Mouse (Mus musculus): ENCODE data around the gene Tmem40.

The Tmem40 gene

GRCm38 (mm10) chr6:115761995-115762756 is at the start of gene Tmem40:
Gene Tmem40 (minus strand): TSS chr6:115762410.
- no peak for DNase-seq

- DNase-seq, result no peak
Observed at GRCm38 (mm10) chr6:115811606-115812005, 49.4 kb upstream of the Tmem40 start.

- peak; percentile 92 for DNase-seq
Observed at GRCm38 (mm10) chr6:115808488-115809231, 46.5 kb upstream of the Tmem40 start, which contains the start of gene Rpl32. Gene Rpl32 (minus strand): TSS chr6:115808747.

GRCm38 (mm10) chr6:115808196-115808487 is 45.9 kb upstream of the Tmem40 start:
- no peak for DNase-seq

- DNase-seq, result no peak
Observed at GRCm38 (mm10) chr6:115807464-115808195, 45.4 kb upstream of the Tmem40 start.

- no peak for DNase-seq
Observed at GRCm38 (mm10) chr6:115804432-115805192, 42.4 kb upstream of the Tmem40 start.

GRCm38 (mm10) chr6:115803541-115804382 is 41.6 kb upstream of the Tmem40 start:
- DNase-seq, result peak; percentile 87

- DNase-seq, result no peak
Observed at GRCm38 (mm10) chr6:115801811-115802210, 39.6 kb upstream of the Tmem40 start.

GRCm38 (mm10) chr6:115792691-115793215 is 30.5 kb upstream of the Tmem40 start:
- DNase-seq, result peak; percentile 59

GRCm38 (mm10) chr6:115791842-115792686 is 29.9 kb upstream of the Tmem40 start:
- peak; percentile 82 for DNase-seq

- DNase-seq, result no peak
Observed at GRCm38 (mm10) chr6:115791016-115791415, 28.8 kb upstream of the Tmem40 start.

GRCm38 (mm10) chr6:115782781-115783180 is 20.6 kb upstream of the Tmem40 start:
- no peak for DNase-seq

- DNase-seq, result no peak
Observed at GRCm38 (mm10) chr6:115776363-115776762, 14.2 kb upstream of the Tmem40 start.

- DNase-seq, result no peak
Observed at GRCm38 (mm10) chr6:115775838-115776237, 13.6 kb upstream of the Tmem40 start.

- peak; percentile 60 for DNase-seq
Observed at GRCm38 (mm10) chr6:115774501-115774921, 12.3 kb upstream of the Tmem40 start, which contains the start of gene Cand2. Gene Cand2 (plus strand): TSS chr6:115774538.

GRCm38 (mm10) chr6:115773966-115774413 is 11.8 kb upstream of the Tmem40 start:
- DNase-seq, result peak; percentile 49

GRCm38 (mm10) chr6:115772604-115773003 is 10.4 kb upstream of the Tmem40 start:
- DNase-seq, result no peak

- DNase-seq, result no peak
Observed at GRCm38 (mm10) chr6:115772201-115772600, 10.0 kb upstream of the Tmem40 start.

- no peak for DNase-seq
Observed at GRCm38 (mm10) chr6:115770852-115771251, 8.6 kb upstream of the Tmem40 start.

- no peak for DNase-seq
Observed at GRCm38 (mm10) chr6:115770059-115770670, 8.0 kb upstream of the Tmem40 start.
